13 mouse cellular contexts compared by ENCODE assay signal in genomic region chr14:30557730-30558129, GRCm38 (mm10). TPM values are rescaled to one million over a fixed set of nuclear protein-coding genes. Genes with fewer than 3 reads are reported as not detected.
DNase-seq lines count a peak whose midpoint lies in the region; ATAC-seq and TF ChIP-seq lines count a peak whose summit lies in the region.
"Had no signal": no experiment of that assay in that cellular context is flagged by ENCODE, and none has a peak within 500 bp of the region (broad histone marks: within the 10 kb centered on the region; RNA-seq: fewer than 3 reads in every experiment).

No protein-coding gene starts in this region.

- in situ Hi-C loops in ES-E14 (cut with MboI; ENCODE audit: low sequenced_read_pairs in 2 of 2, unreplicated experiment in 2 of 2) = no loop called here

- no peak for ATAC-seq in heart, embryonic 15.5 days (replicated peaks; ENCODE audit: insufficient number of reproducible peaks, insufficient read depth, low FRiP score, low read depth)
- no peak for ATAC-seq in heart, embryonic 12.5 days (ENCODE audit: insufficient number of reproducible peaks, low FRiP score)
- ATAC-seq in embryonic facial prominence, embryonic 15.5 days (ENCODE audit: insufficient number of reproducible peaks, low FRiP score, low TSS enrichment, low read depth) = no peak
- ATAC-seq: midbrain, embryonic 15.5 days had no signal

- peaks cover 39% of the 10 kb centered on the region for H3K36me3 ChIP-seq in heart, embryonic 15.5 days
- H3K36me3 ChIP-seq in heart, embryonic 12.5 days = peaks cover 69% of the 10 kb centered on the region
- peaks cover 51% of the 10 kb centered on the region for H3K36me3 ChIP-seq in ES-E14 (ENCODE audit: control insufficient read depth, insufficient read depth, low read length, poor library complexity, severe bottlenecking)
- H3K36me3 ChIP-seq in embryonic facial prominence, embryonic 15.5 days = peaks cover 47% of the 10 kb centered on the region
- H3K36me3 ChIP-seq in limb, embryonic 10.5 days = peaks cover 97% of the 10 kb centered on the region

- H3K9me3 ChIP-seq in heart, embryonic 15.5 days (replicated peaks) = no peaks in the 10 kb centered on the region
- H3K9me3 ChIP-seq in heart, embryonic 12.5 days (replicated peaks) = no peaks in the 10 kb centered on the region
- H3K9me3 ChIP-seq in ES-E14 (ENCODE audit: control insufficient read depth, insufficient read depth, low read depth, low read length) = no peaks in the 10 kb centered on the region
- no peaks in the 10 kb centered on the region for H3K9me3 ChIP-seq in embryonic facial prominence, embryonic 15.5 days (replicated peaks)
- no peaks in the 10 kb centered on the region for H3K9me3 ChIP-seq in limb, embryonic 10.5 days (replicated peaks)
- H3K9me3 ChIP-seq: embryonic facial prominence, embryonic 12.5 days; forebrain, embryonic 10.5 days; hindbrain, embryonic 15.5 days; midbrain, embryonic 15.5 days had no signal

- DNase-seq in kidney, postnatal 10 days = peak; percentile 32
- DNase-seq in kidney, adult 9 months = no peak
- DNase-seq in ES-E14 (ENCODE audit: low read depth, low spot score) = no peak
- no peak for DNase-seq in limb, embryonic 10.5 days (ENCODE audit: low spot score)
- DNase-seq: cerebellum, postnatal 36 days; gastrocnemius, postnatal 25 days had no signal

- H3K4me1 ChIP-seq in heart, embryonic 15.5 days (replicated peaks) = peaks cover 32% of the 10 kb centered on the region
- H3K4me1 ChIP-seq in heart, embryonic 12.5 days (replicated peaks) = peaks cover 20% of the 10 kb centered on the region
- peaks cover 0 to 29% of the 10 kb centered on the region in 2 experiments; a peak in 2 of 4 replicates for H3K4me1 ChIP-seq in ES-E14 (ENCODE audit: control insufficient read depth in 2 of 2, insufficient read depth in 2 of 2, low read length in 2 of 2, poor library complexity in 1 of 2)
- H3K4me1 ChIP-seq in embryonic facial prominence, embryonic 15.5 days = 0 out of 2 replicates have a peak, but pooled peaks cover 9% of the 10 kb centered on the region
- H3K4me1 ChIP-seq in limb, embryonic 10.5 days = no peaks in the 10 kb centered on the region; the same call in 1 of the 2 replicates
- H3K4me1 ChIP-seq: embryonic facial prominence, embryonic 12.5 days had no signal

- no peaks in the 10 kb centered on the region for H3K27me3 ChIP-seq in heart, embryonic 15.5 days
- H3K27me3 ChIP-seq in heart, embryonic 12.5 days (replicated peaks) = no peaks in the 10 kb centered on the region
- H3K27me3 ChIP-seq in embryonic facial prominence, embryonic 15.5 days = no peaks in the 10 kb centered on the region
- H3K27me3 ChIP-seq in limb, embryonic 10.5 days (ENCODE audit: low read depth, poor library complexity, severe bottlenecking) = no peaks in the 10 kb centered on the region
- H3K27me3 ChIP-seq: embryonic facial prominence, embryonic 12.5 days; hindbrain, embryonic 15.5 days; midbrain, embryonic 15.5 days had no signal

- no peak overlapping the region for H3K9ac ChIP-seq in heart, embryonic 15.5 days
- no peak overlapping the region for H3K9ac ChIP-seq in heart, embryonic 12.5 days
- H3K9ac ChIP-seq in ES-E14 (ENCODE audit: insufficient read depth, low read depth, low read length, poor library complexity, severe bottlenecking) = 0 out of 2 replicates have a peak overlapping the region, but pooled peaks have one; percentile 7
- H3K9ac ChIP-seq in embryonic facial prominence, embryonic 15.5 days = no peak overlapping the region
- H3K9ac ChIP-seq: embryonic facial prominence, embryonic 12.5 days; hindbrain, embryonic 15.5 days; midbrain, embryonic 15.5 days had no signal

- no peak overlapping the region for H3K4me3 ChIP-seq in heart, embryonic 15.5 days
- no peak overlapping the region for H3K4me3 ChIP-seq in heart, embryonic 12.5 days
- H3K4me3 ChIP-seq in ES-E14 (ENCODE audit: insufficient read depth in 1 of 2, low read depth in 1 of 2, low read length in 2 of 2, poor library complexity in 1 of 2, severe bottlenecking in 1 of 2) = no peak overlapping the region
- no peak overlapping the region for H3K4me3 ChIP-seq in embryonic facial prominence, embryonic 15.5 days (replicated peaks)
- no peak overlapping the region for H3K4me3 ChIP-seq in limb, embryonic 10.5 days
- H3K4me3 ChIP-seq: embryonic facial prominence, embryonic 12.5 days; forebrain, embryonic 10.5 days; hindbrain, embryonic 15.5 days; midbrain, embryonic 15.5 days had no signal

- H3K27ac ChIP-seq in heart, embryonic 15.5 days = peak overlapping the region; percentile 55
- no peak overlapping the region for H3K27ac ChIP-seq in heart, embryonic 12.5 days (ENCODE audit: poor library complexity, severe bottlenecking)
- no peak overlapping the region for H3K27ac ChIP-seq in ES-E14 (ENCODE audit: insufficient read depth, low read depth, low read length, poor library complexity, severe bottlenecking)
- H3K27ac ChIP-seq in embryonic facial prominence, embryonic 15.5 days (replicated peaks) = 0 out of 2 replicates have a peak overlapping the region, but pooled peaks have one; percentile 1
- H3K27ac ChIP-seq in limb, embryonic 10.5 days = no peak overlapping the region
- H3K27ac ChIP-seq: embryonic facial prominence, embryonic 12.5 days; forebrain, embryonic 10.5 days; hindbrain, embryonic 15.5 days; midbrain, embryonic 15.5 days had no signal

- H3K4me2 ChIP-seq in heart, embryonic 15.5 days = no peak overlapping the region; the same call in 1 of the 2 replicates
- no peak overlapping the region for H3K4me2 ChIP-seq in heart, embryonic 12.5 days
- H3K4me2 ChIP-seq in embryonic facial prominence, embryonic 15.5 days (replicated peaks) = no peak overlapping the region
- H3K4me2 ChIP-seq: embryonic facial prominence, embryonic 12.5 days; hindbrain, embryonic 15.5 days; midbrain, embryonic 15.5 days had no signal

- WGBS in heart, embryonic 15.5 days = 58% methylated on average over 9 of the region's 9 CpGs
- WGBS in heart, embryonic 12.5 days = 77% methylated on average over 9 of the region's 9 CpGs
- WGBS in embryonic facial prominence, embryonic 15.5 days = 69% methylated on average over 9 of the region's 9 CpGs
- WGBS in limb, embryonic 10.5 days = 84% methylated on average over 9 of the region's 9 CpGs

TF ChIP-seq in ES-E14, 5 proteins besides CTCF, POLR2A, EP300 and RAD21:
- TF ChIP-seq CHD2 (IDR thresholded peaks at IDR 0.05; ENCODE audit: low read depth, low read length) (no peak), ZC3H11A (IDR thresholded peaks at IDR 0.05; ENCODE audit: borderline replicate concordance, low read depth, low read length) (no peak), MAFK (IDR thresholded peaks at IDR 0.05; ENCODE audit: insufficient read depth, low read depth, low read length) (no peak), ZNF384 (IDR thresholded peaks at IDR 0.05; ENCODE audit: low read depth, low read length) (no peak), HCFC1 (IDR thresholded peaks at IDR 0.05; ENCODE audit: borderline replicate concordance, insufficient read depth, low read length) (no peak)

RNA-seq across cellular contexts. Expression of gene Tkt, which starts 9.6 kb away (rescaled TPM):
- polyA plus RNA-seq in heart, embryonic 15.5 days (2015; fragmentation: Nextera tagmentation; extraction: Ambion mirVana) = 65.8 and 112 TPM in 2 replicates
- polyA plus RNA-seq in heart, embryonic 12.5 days (2016; fragmentation: Nextera tagmentation; extraction: Ambion mirVana) = 85.7 and 90.4 TPM in 2 replicates
- 740 and 1,077 TPM in 2 replicates for total RNA-seq in ES-E14 (2012; rRNA removed)
- polyA plus RNA-seq in embryonic facial prominence, embryonic 15.5 days (2015; fragmentation: Nextera tagmentation; extraction: Ambion mirVana) = 197 and 204 TPM in 2 replicates
- 312 and 340 TPM in 2 replicates for polyA plus RNA-seq in limb, embryonic 10.5 days (2016; fragmentation: Nextera tagmentation; extraction: Ambion mirVana)

Comparison
In these comparisons a context has a peak if more than half of its experiments do, and no peak if none do; other contexts are left out.
1. H3K27ac ChIP-seq: peak in heart, embryonic 15.5 days (single experiment) and embryonic facial prominence, embryonic 15.5 days (single experiment); none in heart, embryonic 12.5 days (single experiment), ES-E14 (single experiment) and limb, embryonic 10.5 days (single experiment).